Mouse (Mus musculus): ENCODE measurements around the gene Acads. TPM values are rescaled to one million over a fixed set of nuclear protein-coding genes. Genes with fewer than 3 reads are reported as not detected.

Gene Acads
- total and polyA plus RNA-seq, 3 experiments, result 31.9 to 56.5 TPM; not detected in 1

- Histone ChIP-seq H3K27me3 (ENCODE audit: control insufficient read depth in 1 of 2, insufficient read depth in 2 of 2, low read length in 2 of 2) (no peaks in the 10 kb centered on the region), H3K9ac (ENCODE audit: control insufficient read depth, low read depth, low read length, poor library complexity, severe bottlenecking) (no peak overlapping the region), H3K36me3 (ENCODE audit: control insufficient read depth in 1 of 2, insufficient read depth in 2 of 2, low read length in 2 of 2) (peaks cover 0 to 3% of the 10 kb centered on the region in 2 experiments; a peak in 2 of 4 replicates), H3K9me3 (replicated peaks; ENCODE audit: insufficient read depth, low read length) (no peaks in the 10 kb centered on the region), H3K79me2 (ENCODE audit: control insufficient read depth, insufficient read depth, low read length, poor library complexity) (no peaks in the 10 kb centered on the region), H3K27ac (ENCODE audit: control insufficient read depth, low read depth, low read length) (no peak overlapping the region), H3K4me1 (ENCODE audit: control insufficient read depth in 1 of 2, insufficient read depth in 2 of 2, low read length in 2 of 2) (no peaks in the 10 kb centered on the region), H3K4me3 (ENCODE audit: control insufficient read depth in 1 of 2, insufficient read depth in 1 of 2, low read depth in 2 of 2, low read length in 2 of 2) (no peak overlapping the region)
- no peak for TF ChIP-seq JUND (IDR thresholded peaks at IDR 0.05; ENCODE audit: low read depth, low read length)
- TF ChIP-seq MAFK (IDR thresholded peaks at IDR 0.05; ENCODE audit: borderline replicate concordance, low read depth, low read length), result no peak
- TF ChIP-seq SIN3A (IDR thresholded peaks at IDR 0.05; ENCODE audit: low read length), result no peak
- no peak for TF ChIP-seq RCOR1 (IDR thresholded peaks at IDR 0.05; ENCODE audit: low read depth, low read length)
- no peak for TF ChIP-seq USF2 (IDR thresholded peaks at IDR 0.05; ENCODE audit: borderline replicate concordance in 1 of 2, insufficient read depth in 1 of 2, low read depth in 1 of 2, low read length in 2 of 2)
- no peak for TF ChIP-seq HCFC1 (IDR thresholded peaks at IDR 0.05; ENCODE audit: low read depth, low read length)
- TF ChIP-seq TBP (IDR thresholded peaks at IDR 0.05; ENCODE audit: low read depth, low read length), result no peak
- no peak for TF ChIP-seq POLR2AphosphoS2 (IDR thresholded peaks at IDR 0.05; ENCODE audit: low read length)
- no peak for TF ChIP-seq TAL1 (IDR thresholded peaks at IDR 0.05; ENCODE audit: low read length)
- no peak for TF ChIP-seq UBTF (IDR thresholded peaks at IDR 0.05; ENCODE audit: borderline replicate concordance, insufficient read depth, low read depth, low read length)
- TF ChIP-seq EP300 (IDR thresholded peaks at IDR 0.05; ENCODE audit: low read depth in 1 of 2, low read length in 2 of 2), result no peak
- TF ChIP-seq MAX (IDR thresholded peaks at IDR 0.05; ENCODE audit: low read length), result no peak
- DNase-seq (ENCODE audit: low read depth, low spot score), result no peak
These were observed 18.7 kb downstream of the Acads start for GRCm38 (mm10) chr5:115100473-115100872.

GRCm38 (mm10) chr5:115099991-115100390 lies 19.2 kb downstream of the Acads start:
- Histone ChIP-seq H3K9me3 (replicated peaks; ENCODE audit: insufficient read depth, low read length) (no peaks in the 10 kb centered on the region), H3K36me3 (ENCODE audit: control insufficient read depth in 1 of 2, insufficient read depth in 2 of 2, low read length in 2 of 2) (peaks cover 0 to 6% of the 10 kb centered on the region in 2 experiments; a peak in 2 of 4 replicates), H3K27ac (ENCODE audit: control insufficient read depth, low read depth, low read length) (no peak overlapping the region), H3K79me2 (ENCODE audit: control insufficient read depth, insufficient read depth, low read length, poor library complexity) (no peaks in the 10 kb centered on the region), H3K4me1 (ENCODE audit: control insufficient read depth in 1 of 2, insufficient read depth in 2 of 2, low read length in 2 of 2) (no peaks in the 10 kb centered on the region), H3K4me3 (ENCODE audit: control insufficient read depth in 1 of 2, insufficient read depth in 1 of 2, low read depth in 2 of 2, low read length in 2 of 2) (no peak overlapping the region), H3K27me3 (ENCODE audit: control insufficient read depth in 1 of 2, insufficient read depth in 2 of 2, low read length in 2 of 2) (no peaks in the 10 kb centered on the region), H3K9ac (ENCODE audit: control insufficient read depth, low read depth, low read length, poor library complexity, severe bottlenecking) (no peak overlapping the region)
- no peak for DNase-seq (ENCODE audit: low read depth, low spot score)
- no peak for TF ChIP-seq NRF1 (IDR thresholded peaks at IDR 0.05; ENCODE audit: insufficient read depth, low read depth, low read length, poor library complexity, severe bottlenecking)
- TF ChIP-seq GATA1 (IDR thresholded peaks at IDR 0.05; ENCODE audit: low read depth, low read length), result no peak
- TF ChIP-seq JUND (IDR thresholded peaks at IDR 0.05; ENCODE audit: low read depth, low read length), result no peak
- TF ChIP-seq GABPA (IDR thresholded peaks at IDR 0.05; ENCODE audit: low read depth, low read length), result no peak
- TF ChIP-seq TAL1 (IDR thresholded peaks at IDR 0.05; ENCODE audit: low read length), result no peak
- no peak for TF ChIP-seq TCF12 (IDR thresholded peaks at IDR 0.05; ENCODE audit: low read depth, low read length)
- TF ChIP-seq E2F4 (IDR thresholded peaks at IDR 0.05; ENCODE audit: borderline replicate concordance, low read depth, low read length), result no peak
- no peak for TF ChIP-seq ZMIZ1 (IDR thresholded peaks at IDR 0.05; ENCODE audit: low read depth, low read length)
- no peak for TF ChIP-seq USF1 (IDR thresholded peaks at IDR 0.05; ENCODE audit: low read depth, low read length)
- no peak for TF ChIP-seq POLR2A (IDR thresholded peaks at IDR 0.05; ENCODE audit: control insufficient read depth in 1 of 2, insufficient read depth in 1 of 2, low read depth in 1 of 2, low read length in 2 of 2, poor library complexity in 1 of 2)
- TF ChIP-seq TBP (IDR thresholded peaks at IDR 0.05; ENCODE audit: low read depth, low read length), result no peak
- no peak for TF ChIP-seq KAT2A (conservative IDR thresholded peaks at IDR 0.05; ENCODE audit: low read depth, low read length)
- no peak for TF ChIP-seq RCOR1 (IDR thresholded peaks at IDR 0.05; ENCODE audit: low read depth, low read length)
- TF ChIP-seq ZC3H11A (IDR thresholded peaks at IDR 0.05; ENCODE audit: low read depth, low read length), result no peak
- TF ChIP-seq MAZ (IDR thresholded peaks at IDR 0.05; ENCODE audit: low read depth, low read length), result no peak
- TF ChIP-seq NELFE (IDR thresholded peaks at IDR 0.05; ENCODE audit: low read depth, low read length), result no peak
- no peak for TF ChIP-seq CHD2 (IDR thresholded peaks at IDR 0.05; ENCODE audit: low read length)
